Mouse (Mus musculus) myocyte (in vitro differentiated cells): ENCODE measurements around the gene Npr2. TPM values are rescaled to one million over a fixed set of nuclear protein-coding genes. Genes with fewer than 3 reads are reported as not detected.

Source experiments
- H3K27me3 ChIP-seq: one replicate; pipeline ENCODE4 v1.6.1; 2011; ENCODE audit not compliant: control insufficient read depth, insufficient read depth, insufficient read length
- H3K36me3 ChIP-seq: one replicate; pipeline ENCODE4 v1.6.1; 2011; ENCODE audit not compliant: control insufficient read depth, insufficient read depth
- H3K4me2 ChIP-seq: one replicate; pipeline ENCODE4 v1.6.1; 2011; ENCODE audit warnings: low read depth, control low read depth
- H3K4me3 ChIP-seq: one replicate; pipeline ENCODE4 v1.5.1; 2011; ENCODE audit warnings: mild to moderate bottlenecking, control low read depth, moderate library complexity
- H3K79me2 ChIP-seq: one replicate; pipeline ENCODE4 v1.6.1; 2011; ENCODE audit not compliant: control insufficient read depth, insufficient read depth
- H3ac ChIP-seq: one replicate; pipeline ENCODE4 v1.6.1; 2011; ENCODE audit not compliant: control insufficient read depth, insufficient read length
- CEBPB ChIP-seq: IDR thresholded peaks from 2 replicates; pipeline ENCODE4 v1.6.1; 2011; ENCODE audit warnings: mild to moderate bottlenecking, moderate library complexity; ENCODE audit not compliant: poor library complexity, insufficient read depth, severe bottlenecking
- E2F4 ChIP-seq: IDR thresholded peaks from one replicate; pipeline ENCODE4 v1.6.1; 2011; ENCODE audit warnings: mild to moderate bottlenecking, control low read depth, moderate library complexity; ENCODE audit not compliant: insufficient read depth
- MAX ChIP-seq: IDR thresholded peaks from one replicate; pipeline ENCODE4 v1.6.1; 2011; ENCODE audit warnings: low read depth, mild to moderate bottlenecking, control low read depth
- MYOD1 ChIP-seq, 3 experiments: IDR thresholded peaks; one replicate each; pipeline ENCODE4 v1.6.1; 2011; ENCODE audit warnings: control low read depth in 2 of 3, low read depth in 2 of 3, mild to moderate bottlenecking in 2 of 3, moderate library complexity in 1 of 3; ENCODE audit not compliant: insufficient read length in 2 of 3, control insufficient read depth in 1 of 3
- MYOG ChIP-seq, 3 experiments: IDR thresholded peaks; one replicate each; pipeline ENCODE4 v1.6.1; 2011; ENCODE audit warnings: control low read depth in 2 of 3, low read depth in 2 of 3, mild to moderate bottlenecking in 2 of 3; ENCODE audit not compliant: insufficient read length in 2 of 3, control insufficient read depth in 1 of 3, insufficient read depth in 1 of 3
- POLR2A ChIP-seq: IDR thresholded peaks from one replicate; pipeline ENCODE4 v1.6.1; 2011; ENCODE audit warnings: low read depth, mild to moderate bottlenecking, control low read depth, moderate library complexity; ENCODE audit not compliant: insufficient read length
- POLR2AphosphoS2 ChIP-seq: IDR thresholded peaks from one replicate; pipeline ENCODE4 v1.6.1; 2011; ENCODE audit warnings: low read depth, control low read depth; ENCODE audit not compliant: insufficient read length
- REST ChIP-seq: IDR thresholded peaks from one replicate; pipeline ENCODE4 v1.6.1; 2011; ENCODE audit warnings: mild to moderate bottlenecking, control low read depth, moderate library complexity; ENCODE audit not compliant: insufficient read depth, insufficient read length
- SRF ChIP-seq: IDR thresholded peaks from one replicate; pipeline ENCODE4 v1.6.1; 2011; ENCODE audit warnings: low read depth; ENCODE audit not compliant: control insufficient read depth, insufficient read length
- TCF12 ChIP-seq: IDR thresholded peaks from one replicate; pipeline ENCODE4 v1.6.1; 2011; ENCODE audit warnings: mild to moderate bottlenecking, control low read depth; ENCODE audit not compliant: poor library complexity, insufficient read depth, severe bottlenecking
- TCF3 ChIP-seq: IDR thresholded peaks from one replicate; pipeline ENCODE4 v1.6.1; 2011; ENCODE audit warnings: low read depth, control low read depth; ENCODE audit not compliant: insufficient read length
- USF1 ChIP-seq: IDR thresholded peaks from one replicate; pipeline ENCODE4 v1.6.1; 2011; ENCODE audit warnings: low read depth, mild to moderate bottlenecking, control low read depth, moderate library complexity
- polyA plus RNA-seq: library from polyadenylated mRNA; unstranded; fragments of >200 nt; fragmentation: generic; extraction: Trizol; gene quantifications from one replicate; pipeline ENCODE4 v1.2.1, GENCODE M21; 2012; ENCODE audit warnings: missing spikeins

Gene Npr2
- polyA plus RNA-seq, 1 experiment, result 9.1 TPM

DNA sequence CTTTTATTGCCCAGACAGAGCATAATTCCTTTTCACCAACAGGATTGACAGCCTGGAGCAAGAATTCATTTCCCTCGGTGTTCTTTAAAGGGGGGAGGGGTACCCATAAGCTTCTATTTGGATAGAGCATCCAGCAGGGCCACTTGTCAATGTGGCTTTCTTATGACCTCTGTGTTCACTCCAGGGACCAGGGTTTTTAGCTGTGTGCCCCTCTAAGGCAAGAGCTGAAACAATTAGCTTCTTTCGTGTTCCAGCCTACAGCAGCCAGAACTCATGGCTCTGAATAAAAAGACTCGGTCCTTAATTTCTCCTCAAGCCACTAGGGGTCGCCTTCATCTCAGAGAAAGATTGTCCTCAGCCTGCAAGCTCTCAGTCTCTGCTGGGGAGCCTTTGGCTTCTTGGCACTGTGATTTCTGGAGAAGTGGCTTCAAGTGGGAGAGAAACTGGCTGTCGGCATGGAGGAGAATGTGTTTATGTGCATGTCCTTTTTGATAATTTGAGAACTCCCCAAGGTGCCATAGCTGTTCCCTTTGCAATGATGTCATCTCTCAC, 1.6 kb upstream of the Npr2 start:
- Histone ChIP-seq H3ac (no peak overlapping the region), H3K27me3 (no peaks in the 10 kb centered on the region), H3K79me2 (no peaks in the 10 kb centered on the region), H3K36me3 (no peaks in the 10 kb centered on the region), H3K4me2 (peak overlapping the region; percentile 55), H3K4me3 (no peak overlapping the region)
- TF ChIP-seq MYOD1 (IDR thresholded peaks at IDR 0.05; ENCODE audit: control insufficient read depth in 1 of 3, insufficient read length in 2 of 3, low read depth in 2 of 3) (no peak), SRF (no peak), MAX (no peak), USF1 (no peak), POLR2AphosphoS2 (no peak), POLR2A (no peak), MYOG (IDR thresholded peaks at IDR 0.05; ENCODE audit: control insufficient read depth in 1 of 3, insufficient read depth in 1 of 3, insufficient read length in 2 of 3, low read depth in 2 of 3) (no peak), CEBPB (no peak), REST (no peak), TCF12 (no peak), TCF3 (no peak), E2F4 (no peak)

DNA sequence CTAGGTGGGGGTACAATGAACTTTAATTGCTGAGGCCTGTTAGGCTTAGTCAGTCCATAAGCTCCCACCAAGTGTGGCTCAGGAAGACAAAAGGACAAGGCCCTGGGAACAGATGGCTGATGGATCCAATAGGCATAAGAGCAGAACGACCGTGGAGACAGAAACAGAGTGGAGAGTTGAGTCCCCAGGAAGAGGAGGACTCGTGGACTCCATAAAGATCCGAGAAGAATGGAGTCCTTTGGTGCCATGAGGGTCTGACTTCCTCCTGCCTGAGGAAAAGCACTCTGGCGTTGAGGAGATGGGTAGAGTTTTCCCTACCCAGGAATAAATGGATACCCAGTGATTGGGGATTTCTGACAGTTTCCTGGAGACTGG, 1.1 kb upstream of the Npr2 start:
- Histone ChIP-seq H3ac (peak overlapping the region; percentile 37), H3K4me2 (peak overlapping the region; percentile 79), H3K4me3 (peak overlapping the region; percentile 25), H3K79me2 (no peaks in the 10 kb centered on the region), H3K36me3 (no peaks in the 10 kb centered on the region), H3K27me3 (no peaks in the 10 kb centered on the region)
- TF ChIP-seq MYOG (IDR thresholded peaks at IDR 0.05; ENCODE audit: control insufficient read depth in 1 of 3, insufficient read depth in 1 of 3, insufficient read length in 2 of 3, low read depth in 2 of 3) (no peak), MAX (no peak), USF1 (no peak), REST (no peak), TCF12 (no peak), TCF3 (no peak), MYOD1 (IDR thresholded peaks at IDR 0.05; ENCODE audit: control insufficient read depth in 1 of 3, insufficient read length in 2 of 3, low read depth in 2 of 3) (no peak), POLR2AphosphoS2 (no peak), POLR2A (no peak), CEBPB (no peak), SRF (no peak), E2F4 (no peak)

DNA sequence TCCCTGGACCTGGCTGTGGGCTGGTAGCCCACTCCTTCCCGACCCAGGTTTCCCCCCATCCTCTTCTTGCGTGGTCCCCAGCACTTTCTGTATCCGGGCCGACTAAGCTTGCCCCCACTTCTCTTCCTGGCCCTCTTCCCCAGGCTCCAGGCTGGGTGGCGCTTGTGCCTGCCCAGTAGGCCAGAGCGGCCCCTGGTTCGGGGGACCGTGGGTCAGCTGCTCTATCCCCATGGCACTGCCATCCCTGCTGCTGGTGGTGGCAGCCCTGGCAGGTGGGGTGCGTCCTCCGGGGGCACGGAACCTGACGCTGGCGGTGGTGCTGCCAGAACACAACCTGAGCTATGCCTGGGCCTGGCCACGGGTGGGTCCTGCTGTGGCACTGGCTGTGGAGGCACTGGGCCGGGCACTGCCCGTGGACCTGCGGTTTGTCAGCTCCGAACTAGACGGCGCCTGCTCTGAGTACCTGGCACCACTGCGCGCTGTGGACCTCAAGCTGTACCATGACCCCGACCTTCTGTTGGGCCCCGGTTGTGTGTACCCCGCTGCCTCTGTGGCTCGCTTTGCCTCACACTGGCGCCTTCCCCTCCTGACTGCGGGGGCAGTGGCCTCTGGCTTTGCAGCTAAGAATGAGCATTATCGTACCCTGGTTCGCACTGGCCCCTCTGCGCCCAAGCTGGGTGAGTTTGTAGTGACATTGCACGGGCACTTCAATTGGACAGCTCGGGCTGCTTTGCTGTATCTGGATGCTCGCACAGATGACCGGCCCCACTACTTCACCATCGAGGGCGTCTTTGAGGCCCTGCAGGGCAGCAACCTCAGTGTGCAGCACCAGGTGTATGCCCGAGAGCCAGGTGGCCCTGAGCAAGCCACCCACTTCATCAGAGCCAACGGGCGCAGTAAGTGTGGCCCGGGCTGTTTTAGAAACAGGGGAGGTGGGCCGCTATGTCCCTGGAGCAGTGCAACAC, 503 bp downstream of the Npr2 start:
- peak in 1 of 3 experiments; percentile 7 for TF ChIP-seq MYOD1 (IDR thresholded peaks at IDR 0.05; ENCODE audit: control insufficient read depth in 1 of 3, insufficient read length in 2 of 3, low read depth in 2 of 3)
- TF ChIP-seq E2F4, result no peak
- Histone ChIP-seq H3K36me3 (no peaks in the 10 kb centered on the region), H3K4me2 (peak overlapping the region; percentile 72), H3ac (peak overlapping the region; percentile 37), H3K4me3 (peak overlapping the region; percentile 25), H3K79me2 (no peaks in the 10 kb centered on the region), H3K27me3 (no peaks in the 10 kb centered on the region)

DNA sequence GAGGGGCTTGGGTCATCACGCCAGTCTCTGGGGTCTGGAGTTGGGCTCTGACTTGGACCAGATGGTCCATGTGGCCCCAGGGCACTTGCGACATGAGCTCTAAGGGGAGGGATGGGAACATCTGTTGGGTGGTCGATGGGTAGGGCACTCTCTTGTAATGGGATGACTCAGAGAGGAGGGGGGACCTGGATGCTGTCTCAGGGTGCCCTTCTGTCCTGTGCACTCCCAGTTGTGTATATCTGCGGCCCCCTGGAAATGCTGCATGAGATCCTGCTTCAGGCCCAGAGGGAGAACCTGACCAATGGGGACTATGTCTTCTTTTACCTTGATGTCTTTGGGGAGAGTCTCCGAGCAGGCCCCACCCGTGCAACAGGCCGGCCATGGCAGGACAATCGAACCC, 1.6 kb downstream of the Npr2 start:
- Histone ChIP-seq H3K79me2 (no peaks in the 10 kb centered on the region), H3ac (no peak overlapping the region), H3K4me3 (no peak overlapping the region), H3K27me3 (no peaks in the 10 kb centered on the region), H3K4me2 (no peak overlapping the region), H3K36me3 (no peaks in the 10 kb centered on the region)
- TF ChIP-seq TCF3 (no peak), E2F4 (no peak), USF1 (no peak), REST (no peak), CEBPB (no peak), POLR2A (no peak), TCF12 (no peak), POLR2AphosphoS2 (no peak), MYOD1 (IDR thresholded peaks at IDR 0.05; ENCODE audit: control insufficient read depth in 1 of 3, insufficient read length in 2 of 3, low read depth in 2 of 3) (no peak), SRF (no peak), MAX (no peak), MYOG (IDR thresholded peaks at IDR 0.05; ENCODE audit: control insufficient read depth in 1 of 3, insufficient read depth in 1 of 3, insufficient read length in 2 of 3, low read depth in 2 of 3) (no peak)

DNA sequence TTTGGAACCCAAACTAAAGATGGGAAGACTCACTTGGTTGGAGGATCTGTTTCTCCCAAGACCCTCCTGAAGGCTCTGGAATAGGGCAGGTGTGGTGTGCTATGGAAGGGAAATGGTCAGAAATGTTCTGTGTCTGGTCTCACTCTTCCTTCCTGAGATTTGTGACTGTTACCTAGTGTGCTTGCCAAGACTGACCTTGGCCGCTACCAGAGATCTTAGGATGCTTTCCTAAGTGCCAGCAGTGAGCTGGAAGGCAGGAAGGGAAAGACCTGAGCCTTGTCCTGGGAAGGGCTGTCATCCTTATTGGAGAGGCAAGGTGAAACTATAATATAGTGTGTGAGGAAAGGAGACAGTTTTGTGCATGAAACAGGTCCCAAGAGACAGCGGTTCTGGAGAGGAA, 2.0 kb downstream of the Npr2 start:
- Histone ChIP-seq H3K79me2 (no peaks in the 10 kb centered on the region), H3ac (no peak overlapping the region), H3K27me3 (no peaks in the 10 kb centered on the region), H3K4me3 (no peak overlapping the region), H3K4me2 (no peak overlapping the region), H3K36me3 (no peaks in the 10 kb centered on the region)
- no peak for TF ChIP-seq POLR2AphosphoS2
- TF ChIP-seq MAX, result no peak
- no peak for TF ChIP-seq REST
- no peak for TF ChIP-seq USF1
- no peak for TF ChIP-seq E2F4
- TF ChIP-seq CEBPB, result no peak
- no peak for TF ChIP-seq SRF
- TF ChIP-seq TCF3, result no peak
- no peak for TF ChIP-seq MYOD1 (IDR thresholded peaks at IDR 0.05; ENCODE audit: control insufficient read depth in 1 of 3, insufficient read length in 2 of 3, low read depth in 2 of 3)
- no peak for TF ChIP-seq TCF12
- TF ChIP-seq POLR2A, result no peak
- no peak for TF ChIP-seq MYOG (IDR thresholded peaks at IDR 0.05; ENCODE audit: control insufficient read depth in 1 of 3, insufficient read depth in 1 of 3, insufficient read length in 2 of 3, low read depth in 2 of 3)
